Mouse (Mus musculus) cerebellum, adult 2 months (tissue): ENCODE results near the gene Wdr95.

ENCODE experiments used
- CTCF ChIP-seq: fragments of 200-500 bp; IDR thresholded peaks from 2 replicates; pipeline ENCODE4 v1.5.1; 2011; ENCODE audit warnings: low read depth, mild to moderate bottlenecking, control low read depth, low read length, moderate library complexity, borderline replicate concordance; ENCODE audit not compliant: insufficient read depth
- POLR2A ChIP-seq: fragments of 200-500 bp; IDR thresholded peaks from 2 replicates; pipeline ENCODE4 v1.6.1; 2011; ENCODE audit warnings: low read length, control low read depth, borderline replicate concordance; ENCODE audit not compliant: insufficient read depth

- TF ChIP-seq POLR2A, result no peak
- no peak for TF ChIP-seq CTCF
Measured at GRCm38 (mm10) chr5:149533847-149534246, 5.4 kb downstream of the Wdr95 start.
